Mouse (Mus musculus) layer of hippocampus, postnatal 36 days (tissue): ENCODE results near the gene Gm45808. TPM values are rescaled to one million over a fixed set of nuclear protein-coding genes. Genes with fewer than 3 reads are reported as not detected.

Experiments used
- DNase-seq, 2 experiments: peaks; one replicate each; pipeline ENCODE4 v3.0.0; 2022
- microRNA-seq, 2 experiments: library from miRNA; unstranded; fragments of <30 nt; microRNA quantifications; one replicate each; pipeline ENCODE4 v1.2.0; 2021
- total RNA-seq, 2 experiments: library from RNA; stranded (reverse); gene quantifications; 2 replicates each; pipeline ENCODE4 v1.2.3; 2021

Gene Gm45808
- total RNA-seq, 2 experiments from 2014 or later, result 2.5 TPM; not detected in 1

DNA sequence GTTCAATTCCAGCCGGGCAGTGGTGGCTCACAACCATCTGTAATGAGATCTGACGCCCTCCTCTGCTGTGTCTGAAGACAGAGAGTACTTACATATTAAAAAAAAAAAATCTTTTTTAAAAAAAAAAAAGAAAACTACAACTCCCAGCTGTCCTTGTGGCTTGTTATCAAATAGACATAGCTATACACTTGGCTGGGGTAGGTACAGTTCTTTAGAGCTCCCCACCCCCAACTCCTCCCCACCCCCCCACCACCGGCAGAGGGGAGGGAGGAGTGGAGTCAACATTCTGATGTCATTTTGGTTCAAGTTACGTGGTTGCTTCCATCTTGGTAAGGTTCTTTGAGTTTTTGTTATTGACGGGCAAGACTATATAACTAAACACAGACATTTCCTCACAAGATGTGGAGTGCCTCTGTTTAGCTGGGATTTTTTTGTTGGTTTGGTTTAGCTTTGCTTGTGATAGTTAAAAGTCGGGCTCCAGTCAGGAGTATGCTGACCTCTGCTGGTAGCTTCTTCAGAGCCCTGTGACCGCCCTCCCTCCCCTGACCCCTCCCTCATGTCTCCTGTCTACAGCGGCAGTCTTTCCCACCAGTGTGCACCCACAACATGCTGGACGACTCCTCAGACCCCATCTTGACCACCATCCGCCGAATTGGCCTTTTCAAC lies 39.2 kb downstream of the Gm45808 start:
- no peak for DNase-seq

DNA sequence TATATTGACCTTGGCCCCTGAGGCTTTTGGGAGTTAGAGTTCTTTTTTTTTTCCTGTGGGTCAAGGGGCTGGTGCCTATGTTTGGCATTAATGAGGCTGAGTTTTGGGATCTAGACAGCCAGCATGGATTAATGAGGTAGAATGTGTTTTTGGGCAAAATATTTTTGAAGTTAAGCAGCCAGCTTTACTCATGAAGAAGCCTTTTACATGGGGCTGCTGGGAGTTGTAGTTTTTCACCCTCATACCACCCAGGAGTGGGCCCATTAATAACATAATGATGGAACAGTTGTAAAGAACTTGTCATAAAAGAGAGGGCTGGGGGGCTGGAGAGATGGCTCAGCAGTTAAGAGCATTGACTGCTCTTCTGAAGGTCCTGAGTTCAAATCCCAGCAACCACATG lies 40.0 kb downstream of the Gm45808 start:
- no peak for DNase-seq

DNA sequence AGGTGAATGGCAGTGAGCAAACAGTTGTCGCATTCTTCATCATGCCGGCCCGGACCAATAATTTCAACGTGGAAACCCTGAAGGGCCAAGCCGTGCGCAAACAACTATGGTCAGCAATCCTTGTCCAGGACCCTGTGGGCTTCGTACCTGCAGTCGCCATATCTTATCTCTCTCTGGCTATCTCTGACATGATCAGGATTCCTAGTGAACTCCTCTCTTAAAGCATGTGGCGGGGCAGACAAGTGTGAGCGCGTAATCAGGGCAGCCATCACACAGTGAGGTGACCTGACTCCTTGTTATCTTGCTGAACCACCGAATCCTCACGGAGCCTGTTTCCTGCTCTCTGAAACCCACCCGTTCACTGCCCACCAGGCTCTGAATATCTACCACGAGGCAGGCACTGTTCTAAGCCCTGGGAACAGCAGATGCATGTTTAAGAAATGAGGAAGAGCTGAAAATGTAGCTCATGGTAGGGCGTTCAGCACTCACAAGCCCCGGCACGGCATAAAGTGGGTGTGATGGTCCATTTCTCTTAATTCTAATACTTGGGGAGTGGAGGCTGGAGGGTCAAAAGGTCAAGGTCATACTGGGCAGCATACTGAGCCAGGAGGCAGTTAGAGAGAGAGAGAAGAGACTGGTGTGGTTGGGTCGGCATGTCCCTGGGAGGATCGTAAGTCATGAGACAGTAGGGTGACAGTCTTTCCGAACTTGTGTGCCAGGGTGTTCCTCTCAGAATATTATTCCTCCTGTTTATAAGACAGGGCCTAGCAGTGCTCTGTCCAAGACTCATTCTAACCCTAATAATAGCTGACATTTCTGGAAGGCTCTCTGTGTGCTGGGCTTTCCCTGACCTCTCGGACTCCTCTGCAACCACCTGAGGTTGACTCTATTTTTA lies 42.8 kb downstream of the Gm45808 start:
- DNase-seq, result no peak

DNA sequence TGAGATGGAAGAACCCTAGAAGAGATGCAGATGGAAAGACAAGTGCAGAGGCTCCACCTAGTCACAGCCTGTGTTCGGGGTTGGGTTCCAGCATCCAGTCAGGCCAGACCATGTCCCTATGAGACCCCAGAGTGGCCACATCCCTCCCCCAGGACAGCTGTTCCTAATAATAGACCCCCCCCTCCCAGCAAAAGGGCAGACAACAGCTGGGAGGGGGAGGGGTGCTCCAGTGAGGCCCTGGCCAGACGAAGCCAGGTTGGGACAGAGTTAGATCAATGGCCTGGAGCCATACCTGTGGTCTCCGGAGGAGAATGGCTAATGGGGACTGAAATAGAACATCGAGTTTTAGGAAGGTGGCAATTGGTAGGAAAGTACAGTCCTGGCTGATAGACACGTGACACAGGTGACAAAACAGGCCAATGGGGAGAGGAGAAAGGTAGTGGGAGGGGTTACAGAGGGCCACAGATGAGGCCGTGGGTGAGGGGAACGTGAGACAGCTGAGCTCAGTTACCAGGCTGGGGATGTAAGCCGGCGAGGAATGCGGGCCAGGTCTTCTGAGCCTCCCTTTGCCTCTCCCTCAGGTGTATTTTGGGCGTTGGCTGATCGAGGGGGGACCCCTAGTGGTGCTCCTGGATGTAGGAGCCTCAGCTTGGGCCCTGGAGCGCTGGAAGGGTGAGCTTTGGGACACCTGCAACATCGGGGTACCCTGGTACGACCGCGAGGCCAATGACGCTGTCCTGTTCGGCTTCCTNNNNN lies 48.9 kb downstream of the Gm45808 start, which contains the start of gene Ruvbl2:
Gene Ruvbl2, minus strand, starts transcription at position 576 of the 756 bp plus-strand sequence.
- DNase-seq, result no peak

DNA sequence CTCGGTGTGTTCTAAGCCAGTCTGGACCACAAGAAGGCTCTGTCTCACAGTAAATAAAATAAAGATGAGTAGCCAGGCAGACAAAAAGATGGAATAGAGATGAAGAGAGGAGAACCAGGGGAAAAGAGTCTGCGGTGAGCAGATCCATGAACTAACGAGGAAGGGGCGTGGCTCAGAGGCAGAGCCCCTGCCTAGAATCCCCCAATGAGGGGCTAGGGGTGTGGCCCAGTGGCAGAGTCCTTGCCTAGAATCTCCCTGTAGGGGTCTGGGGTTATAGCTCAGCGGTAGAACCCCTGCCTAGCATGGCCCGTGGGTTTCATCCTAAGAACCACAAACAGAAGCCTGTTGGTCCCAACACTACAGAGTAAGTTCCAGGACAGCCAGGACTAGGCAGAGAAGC lies 49.6 kb downstream of the Gm45808 start:
- no peak for DNase-seq

DNA sequence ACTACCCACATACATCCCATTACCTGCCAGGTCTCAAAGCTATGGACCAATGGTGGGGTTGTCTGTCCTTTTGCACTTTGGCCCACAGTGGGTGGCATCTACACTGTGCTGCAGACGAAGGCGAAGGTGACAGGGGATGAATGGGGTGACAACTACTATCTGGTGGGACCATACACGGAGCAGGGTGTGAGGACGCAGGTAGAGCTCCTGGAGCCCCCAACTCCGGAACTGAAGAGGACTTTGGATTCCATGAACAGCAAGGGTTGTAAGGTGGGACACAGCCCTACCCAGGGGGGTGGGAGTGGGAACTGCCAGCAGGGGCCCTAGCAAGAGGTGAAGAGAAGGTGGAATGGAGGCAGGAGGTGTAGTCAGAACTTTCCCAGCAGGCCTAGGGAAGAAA lies 50.2 kb downstream of the Gm45808 start:
- no peak for DNase-seq

DNA sequence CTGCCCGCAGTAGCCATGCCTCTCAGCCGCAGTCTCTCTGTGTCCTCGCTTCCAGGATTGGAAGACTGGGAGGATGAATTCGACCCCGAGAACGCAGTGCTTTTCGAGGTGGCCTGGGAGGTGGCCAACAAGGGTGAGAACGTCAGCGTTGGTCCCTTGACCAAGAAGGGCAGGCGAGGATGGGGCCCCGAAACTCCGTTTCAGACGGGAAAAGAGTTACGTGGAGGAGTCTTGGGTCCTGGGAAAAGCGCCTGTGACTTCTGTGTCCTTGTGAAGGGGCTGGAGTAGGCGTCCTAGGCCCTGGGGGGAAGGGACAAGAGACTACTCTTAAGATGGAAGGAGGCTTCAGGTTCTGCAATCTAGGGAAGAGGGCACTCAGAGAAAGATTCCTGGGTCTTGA lies 51.6 kb downstream of the Gm45808 start:
- no peak for DNase-seq

DNA sequence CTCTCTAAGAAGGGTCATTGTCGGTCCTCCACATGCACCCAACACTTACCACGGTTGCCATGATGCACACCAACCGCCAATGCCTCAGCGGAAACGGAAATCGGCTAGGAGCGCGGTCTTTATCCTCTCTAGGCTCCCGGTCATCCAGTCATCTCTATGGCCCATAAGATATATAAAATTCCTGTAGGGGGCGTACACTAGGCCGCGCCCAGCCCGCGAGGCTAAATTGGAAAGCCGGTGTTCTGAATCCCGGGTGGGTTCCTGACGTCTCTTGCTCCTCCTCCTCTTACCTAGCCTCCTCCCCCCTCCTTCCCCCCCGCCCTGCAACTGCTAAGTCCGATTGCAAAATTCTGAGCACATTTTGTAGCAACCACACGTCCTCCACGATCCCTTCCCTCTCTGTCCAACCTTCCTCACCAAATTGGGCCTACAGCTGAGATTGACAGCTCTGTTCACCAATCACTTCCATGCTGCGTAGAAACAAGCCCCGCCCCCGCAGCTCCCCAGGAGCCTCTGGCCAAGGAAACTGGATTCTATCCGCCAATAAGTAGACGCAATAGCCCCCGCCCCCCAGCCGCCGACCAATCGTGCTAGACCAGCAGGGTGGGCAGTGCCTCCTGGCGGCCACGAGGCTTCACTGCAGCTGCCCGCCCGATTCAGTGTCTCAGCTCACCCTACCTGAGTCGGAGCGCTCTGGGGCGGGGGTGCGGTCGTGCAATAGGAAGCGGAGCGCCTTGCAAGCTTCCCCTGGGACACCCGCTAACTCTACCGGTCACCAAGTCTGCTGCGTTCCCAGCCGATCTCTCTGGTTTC lies 52.2 kb downstream of the Gm45808 start, which contains the start of gene Gys1:
Gene Gys1, plus strand, starts transcription at position 642 of the 813 bp plus-strand sequence.
- peak; percentile 100 for DNase-seq

DNA sequence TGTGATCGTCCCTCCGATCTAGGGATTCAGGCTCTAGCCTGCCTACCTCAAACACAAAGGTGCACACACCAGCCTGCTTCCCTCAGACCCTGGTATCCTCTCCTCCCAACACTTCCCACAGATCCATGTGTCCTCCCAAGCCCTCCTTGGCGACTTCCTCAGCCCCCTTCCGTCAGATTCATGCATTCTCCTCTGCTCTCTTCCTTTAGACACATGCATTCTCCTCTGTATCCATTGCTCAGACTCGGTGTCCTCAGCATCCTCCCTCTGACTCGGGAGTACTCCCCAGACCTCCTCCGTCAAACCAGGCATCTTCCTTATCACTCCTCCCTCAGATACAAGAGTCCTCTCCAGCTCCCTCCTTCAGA lies 52.8 kb downstream of the Gm45808 start:
- DNase-seq, result no peak

DNA sequence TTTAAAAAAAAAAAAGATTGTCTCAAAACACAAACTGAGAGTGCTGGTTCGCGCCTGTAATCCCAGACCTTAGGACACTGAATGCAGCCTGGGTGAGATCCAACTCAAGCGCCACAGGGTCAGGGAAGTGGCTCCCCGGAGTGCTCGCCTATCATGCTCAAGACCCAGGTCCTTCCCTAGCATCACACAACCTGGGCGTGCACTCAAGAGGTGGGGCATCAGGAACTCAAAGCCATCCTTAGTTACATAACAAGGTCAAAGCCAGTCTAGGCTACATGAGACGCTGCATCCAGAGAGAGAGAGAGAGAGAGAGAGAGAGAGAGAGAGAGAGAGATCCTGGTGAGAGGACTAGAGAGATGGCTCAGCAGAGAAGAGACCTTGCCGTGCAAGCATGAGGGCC lies 60.1 kb downstream of the Gm45808 start:
- DNase-seq, result no peak

DNA sequence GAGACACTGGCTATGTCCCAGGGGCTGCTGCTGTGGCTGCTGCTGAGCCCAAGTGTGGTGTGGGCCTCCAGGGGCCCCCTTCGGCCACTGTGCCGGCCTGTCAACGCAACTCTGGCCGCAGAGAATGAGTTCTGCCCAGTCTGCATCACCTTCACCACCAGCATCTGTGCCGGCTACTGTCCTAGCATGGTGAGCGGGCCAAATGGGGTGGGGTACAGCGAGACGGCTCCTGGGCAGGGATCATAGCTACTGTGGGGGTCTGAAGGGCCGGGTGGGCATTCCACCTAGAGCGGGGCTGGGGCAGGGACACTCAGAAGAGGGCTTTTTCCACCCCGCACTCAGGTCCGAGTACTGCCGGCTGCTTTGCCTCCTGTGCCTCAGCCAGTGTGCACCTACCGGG lies 65.4 kb downstream of the Gm45808 start:
- no peak for DNase-seq

DNA sequence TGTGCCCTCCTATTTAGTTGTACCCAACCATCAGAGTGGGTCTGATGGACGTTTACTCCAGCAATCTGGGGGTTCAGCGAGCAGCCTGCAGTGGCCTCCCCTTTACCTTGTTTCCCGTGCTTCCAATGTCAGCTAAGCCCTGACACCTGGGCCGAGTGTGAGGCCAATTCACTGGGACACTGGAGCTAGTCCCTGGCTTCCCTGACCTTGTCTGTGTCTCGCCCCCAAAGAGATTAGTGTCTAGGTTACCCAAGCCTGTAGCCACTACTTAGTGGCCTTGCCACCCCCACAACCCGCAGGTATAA lies 66.0 kb downstream of the Gm45808 start, which contains the start of gene Lhb:
Gene Lhb, plus strand, starts transcription at position 206 of the 305 bp plus-strand sequence.
- no peak for DNase-seq

DNA sequence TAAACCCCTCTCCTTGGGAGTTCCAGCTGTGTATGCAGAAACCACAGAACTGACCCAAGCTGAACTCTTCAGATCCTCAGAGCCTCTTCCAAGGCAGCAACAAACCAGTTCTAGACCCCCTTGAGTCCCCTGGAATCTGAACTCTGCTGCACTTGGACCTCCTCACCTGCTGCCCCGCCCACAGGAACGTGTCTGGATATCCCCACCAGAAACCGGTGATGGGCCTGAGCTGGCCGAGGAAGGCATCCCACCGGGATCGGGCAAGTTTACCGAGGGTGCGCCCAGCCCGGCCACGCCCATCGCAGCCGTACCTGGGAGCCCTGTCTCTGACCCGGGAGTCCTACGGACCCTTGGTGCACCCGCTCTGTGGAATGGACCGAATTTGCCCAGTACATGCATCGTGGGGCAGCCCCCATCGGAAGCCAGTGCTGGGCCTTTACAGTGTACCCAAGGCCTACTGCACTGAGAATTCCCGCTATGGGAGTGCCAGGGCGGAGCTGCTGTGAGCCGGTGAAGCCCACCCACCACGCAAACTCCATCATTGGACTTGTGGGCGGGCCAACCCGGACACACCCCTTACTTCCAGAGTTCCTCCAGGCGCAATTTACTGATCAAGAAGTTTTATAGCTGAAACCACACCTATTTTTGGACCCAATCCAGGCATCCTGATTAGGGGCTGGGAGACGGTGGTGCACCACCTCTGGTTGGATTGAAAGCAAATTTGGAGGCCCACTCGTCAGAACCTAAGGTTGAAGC lies 66.6 kb downstream of the Gm45808 start:
- no peak for DNase-seq

DNA sequence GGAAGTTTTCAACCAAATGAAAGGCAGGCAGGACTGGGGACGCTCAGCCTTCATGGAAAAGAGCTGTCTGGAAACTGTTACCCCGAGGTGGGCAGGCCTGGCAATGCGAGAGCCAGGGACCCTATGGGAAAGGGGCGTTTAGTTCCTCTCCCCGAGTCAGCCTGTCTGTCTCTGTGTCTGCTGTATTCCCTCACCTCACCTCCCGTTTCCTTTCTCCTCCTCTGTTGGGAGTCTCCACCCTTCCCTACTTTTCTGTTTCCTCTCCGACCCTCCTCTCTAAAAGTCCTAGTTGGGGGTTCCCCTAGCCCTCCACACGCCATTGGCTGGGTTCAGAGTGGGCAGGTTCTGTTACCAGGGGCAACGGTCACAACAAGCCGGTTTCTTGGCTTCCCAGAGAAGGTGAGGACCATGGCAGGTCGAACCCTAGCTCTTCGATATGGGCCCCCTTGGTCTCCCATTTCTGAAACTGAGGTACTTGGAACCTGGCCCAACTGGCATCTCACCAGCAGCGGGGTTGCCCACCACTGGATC lies 68.6 kb downstream of the Gm45808 start:
- no peak for DNase-seq

Small RNAs within 50 kb of the gene (microRNA-seq; reads per million reads assigned to microRNA genes)
- gene Gm22133, result 0 reads per million in 2 experiments

Other genes starting within 250 kb of the Gm45808 start
- gene Cd37, start 247.7 kb downstream of the Gm45808 start, total RNA-seq, result 1 to 10 TPM; 1.9 to 4.8 TPM
- gene Slc6a16, start 245.7 kb downstream of the Gm45808 start, total RNA-seq, result 1 to 10 TPM; 2.0 to 2.8 TPM
- gene Slc6a21, start 209.3 kb downstream of the Gm45808 start, total RNA-seq, result not detected
- 10 to 100 TPM; 12.9 to 14.8 TPM for gene Trpm4, start 153.0 kb downstream of the Gm45808 start, total RNA-seq
- under 1 TPM; 0.20 to 0.46 TPM for gene Hrc, start 151.5 kb downstream of the Gm45808 start, total RNA-seq
- gene Ppfia3, start 119.8 kb downstream of the Gm45808 start, total RNA-seq, result 100 to 1,000 TPM; 126 to 128 TPM
- 100 to 1,000 TPM; 133 to 154 TPM for gene Lin7b, start 116.2 kb downstream of the Gm45808 start, total RNA-seq
- 100 to 1,000 TPM; 379 to 450 TPM for gene Snrnp70, start 91.1 kb downstream of the Gm45808 start, total RNA-seq
- gene Kcna7, start 81.2 kb downstream of the Gm45808 start, total RNA-seq, result not detected
- under 1 TPM; 0.17 to 0.18 TPM for gene Ntf5, start 73.1 kb downstream of the Gm45808 start, total RNA-seq
- gene Lhb, start 66.0 kb downstream of the Gm45808 start, total RNA-seq, result not detected
- gene Gys1, start 52.0 kb downstream of the Gm45808 start, total RNA-seq, result 10 to 100 TPM; 14.5 to 18.6 TPM
- gene Ruvbl2, start 48.7 kb downstream of the Gm45808 start, total RNA-seq, result 10 to 100 TPM; 33.0 to 39.9 TPM
- gene Ftl1, start 26.9 kb downstream of the Gm45808 start, total RNA-seq, result 100 to 1,000 TPM; 187 to 197 TPM
- 10 to 100 TPM; 73.5 to 80.8 TPM for gene Bax, start 19.9 kb downstream of the Gm45808 start, total RNA-seq
- gene Tulp2, start 4.9 kb downstream of the Gm45808 start, total RNA-seq, result not detected
- 1 to 10 TPM; 3.1 to 3.9 TPM for gene Dhdh, start 2.0 kb upstream of the Gm45808 start, total RNA-seq
- 10 to 100 TPM; 94.0 to 98.0 TPM for gene Nucb1, start 23.6 kb upstream of the Gm45808 start, total RNA-seq
- 10 to 100 TPM; 17.4 to 20.0 TPM for gene Ppp1r15a, start 39.5 kb upstream of the Gm45808 start, total RNA-seq
- gene Plekha4, start 39.5 kb upstream of the Gm45808 start, total RNA-seq, result under 1 TPM; 0.77 to 0.86 TPM
- gene Hsd17b14, start 68.1 kb upstream of the Gm45808 start, total RNA-seq, result under 1 TPM in 1 of 2 experiments, not detected in 1; 0.28 TPM
- gene Bcat2, start 83.3 kb upstream of the Gm45808 start, total RNA-seq, result 10 to 100 TPM; 23.5 to 29.9 TPM
- gene Fgf21, start 128.7 kb upstream of the Gm45808 start, total RNA-seq, result not detected
- gene Fut1, start 130.5 kb upstream of the Gm45808 start, total RNA-seq, result not detected
- not detected for gene Izumo1, start 135.0 kb upstream of the Gm45808 start, total RNA-seq
- gene Rasip1, start 140.7 kb upstream of the Gm45808 start, total RNA-seq, result 1 to 10 TPM; 6.1 to 6.6 TPM
- gene Mamstr, start 153.2 kb upstream of the Gm45808 start, total RNA-seq, result 1 to 10 TPM; 2.3 to 2.8 TPM
- gene Fut2, start 179.6 kb upstream of the Gm45808 start, total RNA-seq, result under 1 TPM in 1 of 2 experiments, not detected in 1; 0.18 TPM
- gene Ntn5, start 197.2 kb upstream of the Gm45808 start, total RNA-seq, result 1 to 10 TPM; 5.5 to 6.0 TPM
- gene Sec1, start 207.6 kb upstream of the Gm45808 start, total RNA-seq, result 1 to 10 TPM; 2.0 to 2.7 TPM
- 100 to 1,000 TPM; 191 to 217 TPM for gene Car11, start 213.0 kb upstream of the Gm45808 start, total RNA-seq
- 10 to 100 TPM; 49.8 to 51.5 TPM for gene Dbp, start 218.3 kb upstream of the Gm45808 start, total RNA-seq
- gene Rpl18, start 228.6 kb upstream of the Gm45808 start, total RNA-seq, result 100 to 1,000 TPM; 372 to 375 TPM
- gene Sphk2, start 231.2 kb upstream of the Gm45808 start, total RNA-seq, result 10 to 100 TPM; 36.6 to 37.2 TPM
- gene Fam83e, start 234.4 kb upstream of the Gm45808 start, total RNA-seq, result under 1 TPM; 0.12 to 0.13 TPM
- not detected for gene Spaca4, start 239.0 kb upstream of the Gm45808 start, total RNA-seq